Mouse (Mus musculus): ENCODE results near the gene Otol1. TPM values are rescaled to one million over a fixed set of nuclear protein-coding genes. Genes with fewer than 3 reads are reported as not detected.

Otol1 gene
- total and polyA plus RNA-seq, 2 experiments from 2014 or later: not detected

DNA sequence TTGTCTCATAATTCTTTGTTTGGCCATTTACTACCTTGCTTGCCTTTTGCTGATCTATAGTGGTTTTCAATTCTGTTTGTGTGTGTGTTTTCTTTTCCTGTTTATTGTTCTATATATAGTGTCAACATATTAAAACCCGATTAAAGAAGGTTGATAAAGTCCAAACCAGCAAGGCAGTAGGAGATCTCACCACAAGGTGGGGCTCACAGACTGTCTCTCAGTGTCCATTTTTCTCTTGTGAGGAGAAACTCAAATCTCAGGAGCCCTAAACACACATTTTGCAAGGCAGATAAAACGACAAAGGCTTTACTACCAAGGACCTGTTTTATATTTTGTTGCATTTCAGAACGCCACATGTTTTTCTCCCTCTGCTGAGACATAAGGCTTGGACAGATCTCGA lies 28.2 kb downstream of the Otol1 start:
- ATAC-seq (ENCODE audit: low FRiP score): no peak
- Histone ChIP-seq H3K4me2 (ENCODE audit: low read depth, low read length, poor library complexity, severe bottlenecking) (no peak overlapping the region), H3K36me3 (ENCODE audit: insufficient read depth, low read length) (no peaks in the 10 kb centered on the region), H3K9me3 (ENCODE audit: low read length) (no peaks in the 10 kb centered on the region), H3K27ac (ENCODE audit: low read depth, low read length) (no peak overlapping the region), H3K27me3 (ENCODE audit: insufficient read depth, low read length) (no peaks in the 10 kb centered on the region), H3K4me1 (ENCODE audit: insufficient read depth, low read length) (no peaks in the 10 kb centered on the region), H3K4me3 (ENCODE audit: low read depth, low read length) (no peak overlapping the region), H3K9ac (replicated peaks; ENCODE audit: low read length, poor library complexity, severe bottlenecking) (no peak overlapping the region)
- 49% methylated on average over 4 of the region's 4 CpGs for WGBS
- peak; percentile 80 for DNase-seq (ENCODE audit: low spot score)
- TF ChIP-seq CTCF (IDR thresholded peaks at IDR 0.05): peak; percentile 81

Other genes starting within 250 kb of the Otol1 start
- 1.3 and 3.2 TPM in 2 replicates for gene Sptssb, start 147.7 kb upstream of the Otol1 start, total RNA-seq (2014; rRNA removed)
- 1.3 and 1.6 TPM in 2 replicates for gene Sptssb, start 147.7 kb upstream of the Otol1 start, polyA plus RNA-seq (2015; fragmentation: Nextera tagmentation; extraction: Ambion mirVana)